Mouse (Mus musculus) thymus, adult 2 months (tissue): Measurements from ENCODE around the gene Ip6k1. TPM values are rescaled to one million over a fixed set of nuclear protein-coding genes. Genes with fewer than 3 reads are reported as not detected.

Source experiments
- DNase-seq: peaks from one replicate; pipeline ENCODE4 v3.0.0; 2021
- H3K27ac ChIP-seq: fragments of 200-500 bp; 2 replicates; pipeline ENCODE4 v1.5.1; 2012; ENCODE audit warnings: low read length, control low read depth; ENCODE audit not compliant: control insufficient read depth, insufficient read depth
- H3K27me3 ChIP-seq: fragments of 200-500 bp; 2 replicates; pipeline ENCODE4 v1.6.1; 2012; ENCODE audit warnings: mild to moderate bottlenecking, low read length, moderate library complexity, mixed read lengths; ENCODE audit not compliant: control insufficient read depth, insufficient read depth
- H3K36me3 ChIP-seq: fragments of 200-500 bp; 2 replicates; pipeline ENCODE4 v1.6.1; 2012; ENCODE audit warnings: mild to moderate bottlenecking, low read length, moderate library complexity; ENCODE audit not compliant: control insufficient read depth, insufficient read depth
- H3K4me1 ChIP-seq: fragments of 200-500 bp; replicated peaks from 2 replicates; pipeline ENCODE4 v1.6.1; 2012; ENCODE audit warnings: low read length; ENCODE audit not compliant: control insufficient read depth, insufficient read depth
- H3K4me3 ChIP-seq: fragments of 200-500 bp; 2 replicates; pipeline ENCODE4 v1.5.1; 2012; ENCODE audit warnings: mild to moderate bottlenecking, low read length, control low read depth, moderate library complexity; ENCODE audit not compliant: control insufficient read depth, insufficient read depth
- CTCF ChIP-seq: fragments of 200-500 bp; IDR thresholded peaks from 2 replicates; pipeline ENCODE4 v1.5.1; 2012; ENCODE audit warnings: mild to moderate bottlenecking, control low read depth, low read length, moderate library complexity, borderline replicate concordance; ENCODE audit not compliant: control insufficient read depth, poor library complexity, insufficient read depth; ENCODE audit errors: extremely low read depth
- POLR2A ChIP-seq: fragments of 200-500 bp; IDR thresholded peaks from 2 replicates; pipeline ENCODE4 v1.6.1; 2012; ENCODE audit warnings: mild to moderate bottlenecking, low read length, control low read depth, moderate library complexity; ENCODE audit not compliant: control insufficient read depth, poor library complexity, insufficient read depth; ENCODE audit errors: extremely low read depth
- WGBS: fragments of 180-500 bp; shearing (Covaris S2); methylation state at CpG from one replicate; pipeline ENCODE4 v1.1.7; 2018; 5-methylcytosine and 5-hydroxymethylcytosine counted together
- polyA plus RNA-seq: library from polyadenylated mRNA; depleted of rRNA; stranded (reverse); fragments of >200 nt; gene quantifications from 2 replicates; pipeline ENCODE4 v1.2.3, GENCODE M21; 2012

Gene Ip6k1
- polyA plus RNA-seq, 1 experiment = 197 TPM

DNA sequence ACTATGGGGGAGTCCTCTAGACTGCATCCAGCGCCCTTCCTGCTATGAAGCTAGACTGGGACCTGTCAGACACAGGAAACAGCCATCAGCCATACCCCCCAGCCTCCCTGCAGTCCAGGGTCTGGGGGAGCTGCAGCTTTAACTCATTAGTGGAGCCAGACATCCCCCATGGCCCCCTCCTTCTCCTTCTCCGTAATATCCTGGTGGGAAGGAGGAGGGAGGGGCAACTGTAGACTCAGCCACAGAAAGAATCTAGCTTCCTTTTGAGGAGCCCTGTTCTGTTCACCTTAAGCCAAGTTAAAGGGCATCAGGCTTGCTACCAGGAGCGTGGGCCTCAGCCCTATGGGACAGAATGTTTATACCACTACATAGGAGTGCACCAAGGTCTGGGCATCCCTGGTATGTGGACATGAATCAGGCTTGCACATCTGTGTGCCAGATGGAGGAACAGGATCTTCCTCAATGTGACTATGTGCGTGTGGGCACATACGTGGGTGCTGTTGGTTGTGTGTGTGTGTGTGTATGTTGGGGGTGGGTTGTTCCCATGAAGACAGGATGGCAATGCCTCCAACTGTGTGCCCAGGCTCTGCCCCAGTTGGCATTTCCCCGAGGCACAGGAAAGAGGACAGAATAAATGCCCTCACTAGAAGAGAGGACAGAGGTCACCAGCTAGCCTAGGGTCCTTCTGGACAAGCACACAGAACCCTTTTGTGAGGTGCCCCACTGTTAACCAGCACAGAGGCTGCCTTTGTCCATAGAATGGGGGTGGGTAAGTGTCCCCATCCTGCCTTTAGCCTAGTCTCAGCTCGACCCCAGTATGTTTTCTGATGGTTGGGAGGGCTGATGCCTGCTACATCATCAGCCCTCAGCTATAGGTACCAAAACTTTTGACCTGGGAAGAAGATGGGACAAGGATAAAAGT lies 20.4 kb upstream of the Ip6k1 start:
- DNase-seq = no peak
- no peak overlapping the region for H3K4me3 ChIP-seq
- peaks cover 14% of the 10 kb centered on the region for H3K36me3 ChIP-seq
- H3K27me3 ChIP-seq = no peaks in the 10 kb centered on the region
- H3K4me1 ChIP-seq = peaks cover 56% of the 10 kb centered on the region
- TF ChIP-seq POLR2A (no peak), CTCF (no peak)
- peak overlapping the region; percentile 46; the same call in 1 of the 2 replicates for H3K27ac ChIP-seq
- 38% methylated on average over 7 of the region's 7 CpGs for WGBS

DNA sequence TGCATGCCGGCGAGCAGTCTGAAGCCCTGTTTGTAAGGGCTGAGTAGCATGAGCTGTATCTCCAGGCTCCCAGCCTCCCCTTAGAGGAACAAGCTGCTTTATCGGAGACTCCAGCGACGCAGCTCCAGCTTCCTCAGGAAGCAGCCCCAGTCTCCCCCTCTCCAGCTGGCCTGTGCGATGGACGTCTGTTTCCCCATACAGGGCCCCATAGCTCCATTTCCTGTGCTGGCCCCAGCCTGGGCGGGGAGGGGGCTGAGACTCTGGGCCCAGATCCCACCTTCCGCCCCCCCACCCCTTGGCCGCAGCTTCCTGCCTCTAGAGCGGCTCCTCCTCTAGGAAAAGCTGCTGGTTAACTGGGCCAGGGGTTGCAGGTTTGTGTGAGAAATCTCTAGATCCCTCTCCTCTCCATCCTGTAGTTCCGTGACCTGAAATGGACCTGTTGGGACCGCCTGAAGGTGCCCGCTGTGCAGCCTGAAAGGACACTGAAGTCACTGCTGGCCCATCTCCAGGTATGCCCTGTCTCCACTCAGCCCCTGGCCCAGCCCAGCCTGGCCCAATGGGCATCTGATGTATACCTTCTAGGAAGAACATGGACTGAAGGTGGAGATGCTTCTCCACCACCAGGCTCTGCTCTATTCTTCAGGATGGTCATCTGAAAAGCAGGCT lies 19.5 kb upstream of the Ip6k1 start, which contains the start of gene Gm20661:
Gene Gm20661, plus strand, starts transcription at position 378 of the 666 bp plus-strand sequence.
- Histone ChIP-seq H3K36me3 (peaks cover 14% of the 10 kb centered on the region), H3K27ac (peak within 1 kb of the TSS; percentile 47), H3K4me3 (no peak within 1 kb of the TSS), H3K4me1 (peaks cover 50% of the 10 kb centered on the region), H3K27me3 (no peaks in the 10 kb centered on the region)
- TF ChIP-seq CTCF (0 out of 2 replicates have a peak, but pooled peaks have one; percentile 12), POLR2A (no peak)
- peak; percentile 69 for DNase-seq
- 7% methylated on average over 14 of the region's 14 CpGs for WGBS

DNA sequence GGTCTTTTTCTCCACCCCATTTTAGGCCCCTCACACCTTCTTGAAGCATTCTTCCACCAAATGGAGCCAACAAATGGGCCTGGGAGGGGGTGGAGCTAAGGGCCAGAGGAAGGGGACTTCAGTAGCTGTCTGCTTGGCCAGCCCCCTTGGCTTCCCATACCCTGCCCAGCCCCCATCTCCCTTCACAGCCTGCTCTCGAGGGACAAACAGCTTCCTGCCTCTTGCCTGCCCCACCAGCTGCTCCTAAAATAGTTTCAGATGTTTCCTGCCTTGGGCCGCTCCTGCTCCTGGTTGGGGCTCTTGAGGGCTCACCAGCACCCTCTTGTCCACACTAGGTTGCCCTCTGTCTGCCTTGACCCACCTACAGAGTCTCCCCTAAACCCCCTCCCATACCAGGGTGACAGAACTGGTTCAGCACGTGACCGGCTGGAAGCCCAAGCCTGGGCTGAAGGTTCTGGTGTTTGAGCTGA lies 18.8 kb upstream of the Ip6k1 start:
- peak; percentile 49 for DNase-seq
- 9% methylated on average over 4 of the region's 4 CpGs for WGBS
- H3K36me3 ChIP-seq = peaks cover 13% of the 10 kb centered on the region

DNA sequence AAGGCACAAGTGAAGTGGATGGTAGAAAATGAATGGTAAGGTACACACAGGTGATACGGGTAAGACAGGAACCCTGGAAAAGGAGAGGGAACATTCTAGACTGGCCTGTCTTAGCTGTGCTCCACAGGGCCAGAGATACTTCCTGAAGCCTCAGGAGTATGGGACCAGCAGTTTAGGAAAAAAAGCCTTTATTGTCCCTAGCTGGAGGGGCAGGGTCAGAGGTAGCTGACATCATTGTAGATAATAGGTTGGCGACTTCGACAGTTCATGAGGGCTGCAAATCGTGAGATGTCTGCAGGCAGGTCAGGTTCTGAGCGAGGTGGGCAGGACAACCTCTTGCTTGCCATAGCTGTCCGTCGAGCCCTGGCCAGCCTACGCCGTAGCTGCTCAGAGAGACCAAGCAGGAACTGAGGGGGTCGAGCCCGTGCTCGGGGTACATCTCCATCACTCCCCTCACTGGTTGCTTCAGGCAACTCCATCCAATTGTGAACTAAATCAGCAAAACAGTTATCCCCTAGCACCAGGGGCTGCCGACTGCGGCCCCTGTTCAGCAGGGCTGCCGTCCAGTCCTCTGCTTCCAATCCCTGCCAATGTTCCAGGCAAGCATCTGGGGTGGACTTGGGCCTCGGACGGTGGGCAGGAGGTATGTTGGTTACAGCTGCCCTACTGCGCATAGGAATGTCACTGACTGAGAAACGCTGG lies 18.1 kb upstream of the Ip6k1 start:
- peaks cover 6% of the 10 kb centered on the region for H3K36me3 ChIP-seq
- no peaks in the 10 kb centered on the region for H3K27me3 ChIP-seq
- no peak overlapping the region for H3K27ac ChIP-seq
- H3K4me1 ChIP-seq = peaks cover 50% of the 10 kb centered on the region
- no peak overlapping the region for H3K4me3 ChIP-seq
- DNase-seq = no peak
- WGBS = 41% methylated on average over 19 of the region's 19 CpGs
- TF ChIP-seq POLR2A (no peak), CTCF (no peak)

More for the DNA sequence above, 18.8 kb upstream of the Ip6k1 start:
- Histone ChIP-seq H3K27ac (peak overlapping the region; percentile 47), H3K4me3 (no peak overlapping the region), H3K4me1 (peaks cover 50% of the 10 kb centered on the region), H3K27me3 (no peaks in the 10 kb centered on the region)
- no peak for TF ChIP-seq CTCF
- TF ChIP-seq POLR2A = no peak

DNA sequence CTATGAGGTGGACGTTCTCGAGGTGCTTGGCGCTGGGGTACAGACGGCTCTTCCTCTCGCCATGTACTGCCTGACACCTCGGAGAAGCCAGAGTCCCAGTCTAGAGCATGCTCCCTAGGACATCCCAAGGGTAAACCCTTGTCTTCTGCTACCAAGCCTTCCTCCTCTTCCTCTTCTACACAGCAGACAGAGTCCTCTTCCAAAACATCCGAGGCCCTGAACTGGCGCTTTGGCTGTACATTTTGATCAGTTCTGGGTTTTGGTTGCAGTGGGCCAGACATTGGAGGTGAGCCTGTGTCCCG lies 17.6 kb upstream of the Ip6k1 start:
- no peak overlapping the region for H3K4me3 ChIP-seq
- no peak for DNase-seq
- H3K36me3 ChIP-seq = peaks cover 1% of the 10 kb centered on the region; the same call in 1 of the 2 replicates
- TF ChIP-seq CTCF = no peak
- no peak for TF ChIP-seq POLR2A
- peaks cover 50% of the 10 kb centered on the region for H3K4me1 ChIP-seq
- H3K27me3 ChIP-seq = no peaks in the 10 kb centered on the region
- 24% methylated on average over 9 of the region's 9 CpGs for WGBS
- H3K27ac ChIP-seq = no peak overlapping the region

DNA sequence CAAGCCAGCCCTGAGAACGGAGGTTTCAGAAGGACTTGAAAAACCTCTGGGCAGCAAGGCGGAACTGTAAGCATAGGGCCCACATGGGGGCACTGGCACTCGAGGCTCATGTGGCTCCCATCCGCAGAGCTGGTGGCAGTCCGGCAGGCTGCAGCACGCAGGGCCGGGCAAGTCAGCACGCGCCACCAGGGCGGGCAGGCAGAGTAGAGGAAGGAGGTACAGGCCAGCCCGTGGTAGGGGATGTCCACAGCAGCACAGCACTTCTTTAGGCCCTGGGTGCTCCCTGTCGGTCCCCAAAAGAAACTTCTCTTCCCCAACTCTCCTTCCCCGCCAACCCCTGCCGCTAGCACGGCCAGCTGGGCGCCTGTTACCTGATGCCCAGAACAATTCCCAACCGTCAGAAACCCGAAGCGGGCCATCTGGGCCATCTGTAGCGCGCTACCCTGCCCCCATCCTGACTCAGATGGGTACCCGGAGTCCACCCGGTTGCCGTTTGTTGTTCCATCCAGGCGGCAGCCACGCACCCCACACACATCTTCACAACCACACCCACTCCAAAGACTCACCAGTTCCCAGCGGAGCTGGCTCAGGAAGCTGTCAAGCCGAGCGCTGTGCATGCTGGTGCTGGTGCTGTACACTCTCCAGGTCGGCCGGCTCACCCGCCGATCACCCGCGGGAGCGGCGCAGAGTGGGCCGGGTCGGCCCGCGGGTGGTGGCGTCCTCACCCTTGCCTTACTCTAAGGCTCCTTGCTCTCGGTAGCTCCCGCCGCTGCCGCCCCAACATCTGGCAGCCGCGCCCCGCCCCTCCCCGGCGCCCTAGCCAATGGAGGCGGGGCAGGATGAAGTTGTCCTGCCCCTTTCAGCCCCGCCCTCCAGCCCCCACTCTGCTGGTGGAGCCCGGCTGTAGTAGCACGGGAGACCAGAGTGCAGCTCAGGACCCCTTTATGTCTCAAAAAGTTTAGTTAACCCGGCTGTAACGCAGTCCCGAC lies 16.9 kb upstream of the Ip6k1 start, which contains the start of gene Inka1:
Gene Inka1, minus strand, starts transcription at position 749 of the 989 bp plus-strand sequence.
- Histone ChIP-seq H3K4me3 (peak within 1 kb of the TSS; percentile 54), H3K27me3 (no peaks in the 10 kb centered on the region), H3K36me3 (no peaks in the 10 kb centered on the region), H3K4me1 (peaks cover 50% of the 10 kb centered on the region), H3K27ac (no peak within 1 kb of the TSS)
- DNase-seq = peak; percentile 94
- WGBS = under 1% methylated on average over 58 of the region's 58 CpGs
- TF ChIP-seq CTCF (peak; percentile 51; the same call in 1 of the 2 replicates), POLR2A (peak; percentile 36; the same call in 1 of the 2 replicates)
